Mouse (Mus musculus) layer of hippocampus, postnatal 36 days (tissue): ENCODE data around the gene Dglucy. TPM values are rescaled to one million over a fixed set of nuclear protein-coding genes. Genes with fewer than 3 reads are reported as not detected.

Experiments
- DNase-seq, 2 experiments: peaks; one replicate each; pipeline ENCODE4 v3.0.0; 2022
- total RNA-seq, 2 experiments: library from RNA; stranded (reverse); gene quantifications; 2 replicates each; pipeline ENCODE4 v1.2.3; 2021

The Dglucy gene
- total RNA-seq, 2 experiments from 2014 or later, result 5.8 to 10.3 TPM

DNA sequence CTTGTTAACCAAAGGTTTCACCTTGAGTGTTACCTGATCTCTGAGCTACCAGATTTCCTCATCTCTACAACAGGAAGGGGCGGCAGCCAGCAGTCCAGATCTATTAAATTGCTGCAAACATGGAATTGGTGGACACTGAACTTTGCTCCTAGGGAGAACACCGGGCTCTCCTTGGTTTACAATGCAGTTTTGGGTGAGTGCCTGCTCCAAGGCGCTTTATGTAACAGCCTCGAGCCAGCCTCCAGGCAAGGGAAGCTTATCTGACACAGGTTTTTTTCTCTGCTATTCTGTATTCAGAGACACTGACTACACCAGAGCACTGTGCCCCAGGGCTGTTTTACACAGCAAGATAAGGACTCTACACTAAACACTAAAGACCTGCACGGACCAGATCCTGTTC is 155.9 kb downstream of the Dglucy start:
- no peak for DNase-seq

- DNase-seq, result peak; percentile 76 to 78
These were observed 157.3 kb downstream of the Dglucy start for GRCm38 (mm10) chr12:100936116-100936515.

- DNase-seq, result no peak
These were observed 157.9 kb downstream of the Dglucy start for GRCm38 (mm10) chr12:100936737-100937136.

DNA sequence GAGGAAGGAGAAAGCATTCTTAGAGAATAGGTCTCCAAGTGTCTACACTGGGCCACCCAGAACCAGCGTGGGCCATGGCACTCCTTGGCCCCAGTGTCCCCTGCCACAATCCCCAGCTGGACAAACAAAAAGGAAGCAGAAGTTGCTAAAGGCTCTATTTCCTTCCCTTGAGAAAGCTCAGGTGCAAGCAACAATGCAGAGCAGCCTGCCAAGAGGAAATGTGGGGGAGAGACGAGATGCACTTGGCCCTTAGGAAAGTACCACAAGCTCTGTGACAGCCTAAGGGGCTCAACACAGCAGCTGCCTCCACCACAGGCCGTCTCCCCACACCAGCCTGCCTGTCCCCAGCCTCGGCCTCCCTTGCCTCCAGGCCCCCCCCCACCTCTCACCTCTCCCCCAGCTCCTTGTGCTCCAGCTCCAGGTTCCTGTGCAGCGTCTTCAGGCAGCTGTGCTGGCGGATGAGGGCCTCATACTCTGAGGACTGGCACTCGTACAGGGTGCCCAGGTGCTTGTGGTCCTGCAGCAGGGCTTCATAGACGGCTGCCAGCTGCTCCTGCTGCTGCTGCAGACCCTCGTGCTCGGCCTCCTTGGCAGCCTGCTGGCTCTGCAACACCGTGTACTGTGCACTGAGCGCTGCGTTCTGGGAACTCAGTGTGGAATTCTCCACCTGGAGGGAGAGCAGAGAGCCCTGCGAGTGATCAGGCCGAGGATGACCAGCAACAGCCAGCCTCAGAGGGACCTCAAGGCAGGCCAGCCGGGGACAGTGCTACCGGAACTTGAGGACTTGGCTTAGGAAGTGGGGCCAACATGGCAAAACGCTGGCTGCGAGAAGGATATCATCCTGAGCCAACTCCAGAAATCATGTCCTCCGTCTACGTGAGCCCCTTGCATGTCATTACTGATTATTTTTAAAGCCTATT is 158.8 kb downstream of the Dglucy start:
- no peak for DNase-seq

DNA sequence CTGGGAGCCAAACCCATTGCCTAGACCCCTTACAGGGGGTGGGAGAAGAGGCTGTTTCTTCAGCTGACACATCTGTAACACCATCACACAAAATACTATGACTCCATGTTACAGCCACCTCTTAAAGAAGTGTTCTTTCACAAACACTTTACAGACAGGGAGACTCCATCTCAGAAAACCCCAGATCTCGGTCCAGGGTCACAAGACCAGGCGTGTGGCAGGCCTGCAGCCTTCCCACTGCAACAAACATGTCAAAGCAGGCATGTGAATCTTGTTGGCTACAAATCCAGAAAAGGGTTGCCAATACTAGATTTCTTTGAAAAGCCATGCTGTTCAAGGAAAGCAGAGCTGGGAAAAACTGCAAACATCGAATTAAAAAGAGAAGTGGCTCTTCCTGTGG is 162.5 kb downstream of the Dglucy start:
- DNase-seq, result no peak

GRCm38 (mm10) chr12:100943146-100943545 is 164.3 kb downstream of the Dglucy start:
- DNase-seq, result no peak

- DNase-seq, result no peak
These were observed 166.1 kb downstream of the Dglucy start for GRCm38 (mm10) chr12:100944921-100945336.

DNA sequence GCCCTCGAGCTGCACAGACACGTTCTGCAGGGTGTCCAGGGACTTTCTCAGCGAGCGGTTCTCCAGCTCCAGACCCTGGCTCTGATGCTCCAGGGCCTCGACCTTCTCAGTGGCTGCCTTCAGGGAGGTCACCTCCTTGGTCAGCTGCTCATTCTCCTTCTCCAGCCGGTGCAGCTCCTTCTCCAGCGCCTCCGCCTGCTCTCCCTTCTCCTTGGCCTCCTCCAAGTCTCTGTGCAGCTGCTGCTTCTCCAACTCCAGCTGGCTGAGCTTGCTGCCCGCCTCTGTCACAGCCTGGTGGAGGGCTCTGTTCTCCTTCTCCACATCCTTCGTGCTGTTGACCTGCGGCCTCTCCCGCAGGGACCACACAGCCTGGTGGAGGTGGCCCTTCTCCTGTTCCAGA is 166.6 kb downstream of the Dglucy start:
- DNase-seq, result no peak

GRCm38 (mm10) chr12:100945948-100946347 is 167.1 kb downstream of the Dglucy start:
- DNase-seq, result no peak

Other genes with a start within 250 kb of the Dglucy start
- gene Rps6ka5, start 52.1 kb upstream of the Dglucy start, total RNA-seq, result 10 to 100 TPM; 21.9 to 22.7 TPM
- 10 to 100 TPM; 22.7 to 24.7 TPM for gene Gpr68, start 129.1 kb downstream of the Dglucy start, total RNA-seq
- gene Ccdc88c, start 250.0 kb downstream of the Dglucy start, total RNA-seq, result 10 to 100 TPM; 29.4 to 32.6 TPM